Mouse (Mus musculus) testis, adult 2 months (tissue): ENCODE data around the gene Tex38.

Experiments
- CTCF ChIP-seq: fragments of 200-500 bp; IDR thresholded peaks from 2 replicates; pipeline ENCODE4 v1.5.1; 2012; ENCODE audit warnings: low read depth, mild to moderate bottlenecking, inconsistent platforms, low read length, moderate library complexity; ENCODE audit not compliant: control insufficient read depth, insufficient read depth, insufficient replicate concordance
- POLR2A ChIP-seq: fragments of 200-500 bp; IDR thresholded peaks from 2 replicates; pipeline ENCODE4 v1.6.1; 2012; ENCODE audit warnings: low read depth, mild to moderate bottlenecking, inconsistent platforms, low read length, moderate library complexity; ENCODE audit not compliant: control insufficient read depth

DNA sequence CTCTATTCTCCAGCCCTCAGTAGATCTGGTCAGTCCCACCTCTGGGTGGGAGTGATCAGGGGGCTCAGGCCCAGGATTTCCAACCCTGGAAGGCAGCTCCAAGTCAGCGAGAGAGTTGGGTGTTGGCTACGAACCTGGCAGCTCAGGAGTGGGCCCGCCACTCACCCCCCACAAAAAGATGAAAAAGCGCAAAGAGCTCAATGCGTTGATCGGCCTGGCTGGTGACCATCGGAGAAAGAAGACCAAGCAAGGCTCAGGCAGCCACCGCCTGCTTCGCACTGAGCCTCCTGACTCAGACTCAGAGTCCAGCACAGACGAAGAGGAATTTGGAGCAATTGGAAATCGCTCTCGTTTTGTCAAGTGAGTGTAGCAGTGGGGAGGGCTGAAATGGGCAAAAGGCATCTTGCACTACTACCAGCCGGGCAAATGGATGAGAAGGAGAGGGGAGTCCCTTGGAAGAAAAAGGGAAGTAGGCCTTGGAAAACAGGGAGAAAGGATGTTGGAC, 42.3 kb downstream of the Tex38 start:
- no peak for TF ChIP-seq POLR2A
- TF ChIP-seq CTCF: no peak
